ENCODE assay signal across 8 mouse cellular contexts in the genomic region with DNA sequence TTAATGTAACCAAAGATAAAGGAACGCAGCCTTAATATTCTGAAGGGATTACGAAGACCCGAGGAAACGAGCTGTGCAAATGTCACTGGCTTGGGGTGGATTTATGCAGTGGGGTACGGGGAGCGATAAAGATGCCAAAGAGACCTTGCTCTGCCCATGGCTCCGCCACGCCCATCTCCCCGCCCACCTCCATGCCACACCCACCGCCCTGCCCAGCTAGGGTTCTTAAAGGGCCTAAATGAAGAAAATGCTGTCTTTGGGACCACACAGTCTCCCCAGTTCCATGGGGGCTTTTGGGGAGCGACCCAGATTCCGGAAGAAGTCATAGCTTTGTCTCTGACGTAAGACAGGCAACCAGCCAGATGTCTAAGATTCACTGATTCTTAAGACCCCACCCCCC.
A peak's percentile ranks its signal among the peaks of the same experiment; 100 is the strongest.
DNase-seq lines count a peak whose midpoint lies in the region; ATAC-seq lines count a peak whose summit lies in the region.

No protein-coding gene starts in this region.

- peaks cover 71% of the 10 kb centered on the region for H3K27me3 ChIP-seq in kidney, embryonic 15.5 days
- no peaks in the 10 kb centered on the region for H3K27me3 ChIP-seq in midbrain, embryonic 16.5 days (ENCODE audit: control insufficient read depth, insufficient read depth, low read depth, low read length)

- peak; percentile 49 for DNase-seq in CD4-positive, CD25-positive, alpha-beta regulatory T cell, adult 2 months (ENCODE audit: low read depth, low spot score)
- peak; percentile 18 for DNase-seq in urinary bladder, postnatal 25 days (ENCODE audit: low spot score)
- no peak for DNase-seq in urinary bladder, postnatal 10 days (ENCODE audit: low spot score)
- DNase-seq in left cerebral cortex, adult 18-20 months (ENCODE audit: low spot score in 2 of 2): no peak
- no peak for DNase-seq in left cerebral cortex, postnatal 14 days (ENCODE audit: low spot score in 2 of 2)

- peak overlapping the region; percentile 63; the same call in 1 of the 2 replicates for H3K4me2 ChIP-seq in kidney, embryonic 15.5 days
- peak overlapping the region; percentile 49 for H3K4me2 ChIP-seq in midbrain, embryonic 16.5 days (ENCODE audit: low read length)

- no peak overlapping the region for H3K27ac ChIP-seq in kidney, embryonic 15.5 days
- peak overlapping the region; percentile 69 for H3K27ac ChIP-seq in midbrain, embryonic 16.5 days (ENCODE audit: low read length)

- intact Hi-C loops in left cerebral cortex, postnatal 14 days (cut with DNase I): no loop called here

- no peak overlapping the region for H3K4me3 ChIP-seq in kidney, embryonic 15.5 days (replicated peaks)
- H3K4me3 ChIP-seq in midbrain, embryonic 16.5 days (ENCODE audit: low read depth, low read length): no peak overlapping the region

- no peak for ATAC-seq in CD4-positive, CD25-positive, alpha-beta regulatory T cell, adult 4 months
- ATAC-seq in kidney, embryonic 15.5 days (replicated peaks; ENCODE audit: low FRiP score): no peak
- 0 out of 2 replicates have a peak, but pooled peaks have one; percentile 41 for ATAC-seq in midbrain, embryonic 16.5 days

- WGBS in kidney, embryonic 15.5 days: 6% methylated on average over 13 of the region's 13 CpGs
- 7% methylated on average over 13 of the region's 13 CpGs for WGBS in midbrain, embryonic 16.5 days

- no peak overlapping the region for H3K9ac ChIP-seq in kidney, embryonic 15.5 days
- H3K9ac ChIP-seq in midbrain, embryonic 16.5 days (ENCODE audit: low read depth, low read length): no peak overlapping the region

- 0 out of 2 replicates have a peak, but pooled peaks cover 4% of the 10 kb centered on the region for H3K9me3 ChIP-seq in kidney, embryonic 15.5 days (replicated peaks)
- H3K9me3 ChIP-seq in midbrain, embryonic 16.5 days (replicated peaks; ENCODE audit: control insufficient read depth, low read length, poor library complexity, severe bottlenecking): no peaks in the 10 kb centered on the region

- H3K36me3 ChIP-seq in kidney, embryonic 15.5 days: no peaks in the 10 kb centered on the region
- no peaks in the 10 kb centered on the region for H3K36me3 ChIP-seq in midbrain, embryonic 16.5 days (ENCODE audit: control insufficient read depth, insufficient read depth, low read length)

- peaks cover 22% of the 10 kb centered on the region for H3K4me1 ChIP-seq in kidney, embryonic 15.5 days
- H3K4me1 ChIP-seq in midbrain, embryonic 16.5 days (ENCODE audit: control insufficient read depth, insufficient read depth, low read length): peaks cover 25% of the 10 kb centered on the region

Comparison
In these comparisons a context has a peak if more than half of its experiments do, and no peak if none do; other contexts are left out.
1. DNase-seq: peak in CD4-positive, CD25-positive, alpha-beta regulatory T cell, adult 2 months (single experiment) and urinary bladder, postnatal 25 days (single experiment); none in urinary bladder, postnatal 10 days (single experiment), left cerebral cortex, adult 18-20 months (0 of 2) and left cerebral cortex, postnatal 14 days (0 of 2).